Mouse (Mus musculus) gastrocnemius, postnatal 4 days (tissue): ENCODE data around the gene Incenp. TPM values are rescaled to one million over a fixed set of nuclear protein-coding genes. Genes with fewer than 3 reads are reported as not detected.
"Not testable (repeated sequence)": the region's sequence is repeated elsewhere in the genome, so short reads cannot be mapped to it uniquely, and the experiment has no call there.

Experiments
- DNase-seq, 2 experiments: peaks; one replicate each; pipeline ENCODE4 v3.0.0; 2021 to 2022; ENCODE audit warnings: low spot score in 2 of 2, mixed read lengths in 2 of 2
- long read RNA-seq, 2 experiments: library from polyadenylated mRNA; stranded (forward); transcript quantifications; one replicate each; pipeline ENCODE4 v2.0.0; 2021
- total RNA-seq, 2 experiments: library from RNA; stranded (reverse); gene quantifications; 2 replicates each; pipeline ENCODE4 v1.2.3; 2021

Gene Incenp
- total RNA-seq: 10 to 100 TPM; 39.3 TPM
- long read RNA-seq, experiment 1, transcript Incenp-201 (18 exons, 3,236 nt): major isoform, 8 of 29 reads
- long read RNA-seq, experiment 1, partial matches to known transcripts: 6 of 29 reads
- long read RNA-seq, experiment 1, other reads (novel, unspliced or antisense): 15 of 29 reads
- long read RNA-seq, experiment 2, transcript Incenp-201 (18 exons, 3,236 nt): major isoform, 12 of 43 reads
- long read RNA-seq, experiment 2, partial matches to known transcripts: 9 of 43 reads
- long read RNA-seq, experiment 2, other reads (novel, unspliced or antisense): 19 of 43 reads

- peak; percentile 68 to 88 for DNase-seq
Measured at GRCm38 (mm10) chr19:9899072-9899779, at the start of gene Incenp. Incenp (minus strand) TSS chr19:9899551.

GRCm38 (mm10) chr19:9946986-9947385 is 47.6 kb upstream of the Incenp start:
- DNase-seq: no peak

GRCm38 (mm10) chr19:9945800-9946564 is 46.6 kb upstream of the Incenp start:
- no peak for DNase-seq

- DNase-seq: no peak
Measured at GRCm38 (mm10) chr19:9942539-9943533, 43.5 kb upstream of the Incenp start.

GRCm38 (mm10) chr19:9941809-9942208 is 42.5 kb upstream of the Incenp start:
- no peak for DNase-seq

GRCm38 (mm10) chr19:9940903-9941302 is 41.6 kb upstream of the Incenp start:
- DNase-seq: no peak

GRCm38 (mm10) chr19:9939841-9940240 is 40.5 kb upstream of the Incenp start:
- DNase-seq: no peak

- no peak for DNase-seq
Measured at GRCm38 (mm10) chr19:9938824-9939303, 39.5 kb upstream of the Incenp start.

- DNase-seq: no peak
Measured at GRCm38 (mm10) chr19:9938156-9938823, 38.9 kb upstream of the Incenp start.

- DNase-seq: no peak
Measured at GRCm38 (mm10) chr19:9937428-9937827, 38.1 kb upstream of the Incenp start.

- DNase-seq: no peak
Measured at GRCm38 (mm10) chr19:9936579-9936978, 37.2 kb upstream of the Incenp start.

- DNase-seq: no peak
Measured at GRCm38 (mm10) chr19:9933908-9934307, 34.6 kb upstream of the Incenp start.

GRCm38 (mm10) chr19:9931167-9931607 is 31.8 kb upstream of the Incenp start:
- DNase-seq: not testable (repeated sequence)

- DNase-seq: no peak
Measured at GRCm38 (mm10) chr19:9928089-9928488, 28.7 kb upstream of the Incenp start.

GRCm38 (mm10) chr19:9924769-9925272 is 25.5 kb upstream of the Incenp start:
- DNase-seq: no peak

- no peak for DNase-seq
Measured at GRCm38 (mm10) chr19:9924034-9924768, 24.9 kb upstream of the Incenp start.

- DNase-seq: no peak
Measured at GRCm38 (mm10) chr19:9923048-9923447, 23.7 kb upstream of the Incenp start.

- no peak for DNase-seq
Measured at GRCm38 (mm10) chr19:9922228-9922627, 22.9 kb upstream of the Incenp start.
